Mouse (Mus musculus) layer of hippocampus, postnatal 10 days (tissue): ENCODE measurements around the gene Faim2. TPM values are rescaled to one million over a fixed set of nuclear protein-coding genes. Genes with fewer than 3 reads are reported as not detected.

Experiments
- DNase-seq, 2 experiments: peaks; one replicate each; pipeline ENCODE4 v3.0.0; 2021; ENCODE audit warnings: low spot score in 2 of 2
- total RNA-seq, 2 experiments: library from RNA; stranded (reverse); gene quantifications; 2 replicates each; pipeline ENCODE4 v1.2.3; 2021

Gene Faim2
- total RNA-seq, 2 experiments from 2014 or later = 98.1 to 101 TPM

- peak; percentile 87 to 92 for DNase-seq
Observed at GRCm38 (mm10) chr15:99469067-99469466, 58.9 kb downstream of the Faim2 start.

- DNase-seq = no peak
Observed at GRCm38 (mm10) chr15:99463194-99463593, 64.8 kb downstream of the Faim2 start.

- DNase-seq = peak; percentile 85 to 92
Observed at GRCm38 (mm10) chr15:99457606-99458401, 70.2 kb downstream of the Faim2 start, which contains the start of gene Nckap5l. Gene Nckap5l (minus strand): TSS chr15:99457748.

GRCm38 (mm10) chr15:99456963-99457605, 70.9 kb downstream of the Faim2 start:
- peak; percentile 67 to 76 for DNase-seq

DNA sequence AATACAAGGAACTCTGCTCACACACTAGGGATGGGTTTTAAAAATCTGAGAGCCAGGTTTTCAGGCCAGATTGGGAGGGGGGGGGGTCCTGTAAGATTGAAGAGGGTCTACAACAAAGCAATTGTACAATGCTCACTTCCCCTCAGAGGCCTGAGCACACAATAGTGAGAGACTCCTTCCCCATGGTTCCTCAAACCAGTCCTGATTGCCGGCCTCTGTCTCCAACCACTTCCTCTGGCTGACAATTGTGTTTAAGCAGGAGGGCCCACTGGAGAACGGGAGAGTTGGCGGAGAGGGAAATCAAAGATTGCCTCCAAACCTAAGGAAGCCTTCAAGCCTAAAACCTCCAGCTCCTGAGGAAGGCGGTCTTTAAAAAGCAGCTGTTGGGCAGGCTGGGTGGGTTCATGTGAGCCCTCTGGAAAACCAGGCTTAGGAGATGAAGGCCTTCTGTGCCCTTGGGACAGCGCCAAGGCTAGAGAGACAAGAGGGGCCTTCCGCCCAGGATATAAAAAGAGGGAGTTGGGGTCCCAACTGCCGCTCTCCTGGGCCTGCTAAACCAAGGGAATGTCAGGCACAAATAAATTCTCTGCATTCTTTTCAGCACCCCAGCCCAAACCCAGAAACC, 71.5 kb downstream of the Faim2 start:
- DNase-seq = peak in 1 of 2 experiments; percentile 38

DNA sequence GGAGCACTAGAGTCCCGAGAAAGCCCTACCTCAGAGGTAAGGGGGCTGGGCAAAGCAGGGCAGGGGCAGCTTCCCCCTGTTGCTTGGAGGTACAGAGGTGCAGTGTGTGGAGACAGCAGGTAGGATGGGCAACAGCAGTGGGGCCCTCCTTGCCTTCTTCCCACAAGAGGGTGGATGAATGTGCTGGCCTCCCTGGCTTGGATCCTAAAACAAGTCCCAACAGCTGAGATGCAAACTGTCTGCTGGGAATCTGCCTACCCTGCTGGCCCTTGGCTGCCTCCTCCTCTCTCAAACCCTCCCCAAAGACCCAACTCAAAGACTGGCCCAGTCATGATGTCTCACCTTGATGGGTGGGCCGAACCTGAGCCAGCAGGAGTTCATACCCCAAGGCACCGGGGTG, 72.5 kb downstream of the Faim2 start:
- DNase-seq = no peak

GRCm38 (mm10) chr15:99454585-99455279, 73.2 kb downstream of the Faim2 start:
- DNase-seq = no peak

DNA sequence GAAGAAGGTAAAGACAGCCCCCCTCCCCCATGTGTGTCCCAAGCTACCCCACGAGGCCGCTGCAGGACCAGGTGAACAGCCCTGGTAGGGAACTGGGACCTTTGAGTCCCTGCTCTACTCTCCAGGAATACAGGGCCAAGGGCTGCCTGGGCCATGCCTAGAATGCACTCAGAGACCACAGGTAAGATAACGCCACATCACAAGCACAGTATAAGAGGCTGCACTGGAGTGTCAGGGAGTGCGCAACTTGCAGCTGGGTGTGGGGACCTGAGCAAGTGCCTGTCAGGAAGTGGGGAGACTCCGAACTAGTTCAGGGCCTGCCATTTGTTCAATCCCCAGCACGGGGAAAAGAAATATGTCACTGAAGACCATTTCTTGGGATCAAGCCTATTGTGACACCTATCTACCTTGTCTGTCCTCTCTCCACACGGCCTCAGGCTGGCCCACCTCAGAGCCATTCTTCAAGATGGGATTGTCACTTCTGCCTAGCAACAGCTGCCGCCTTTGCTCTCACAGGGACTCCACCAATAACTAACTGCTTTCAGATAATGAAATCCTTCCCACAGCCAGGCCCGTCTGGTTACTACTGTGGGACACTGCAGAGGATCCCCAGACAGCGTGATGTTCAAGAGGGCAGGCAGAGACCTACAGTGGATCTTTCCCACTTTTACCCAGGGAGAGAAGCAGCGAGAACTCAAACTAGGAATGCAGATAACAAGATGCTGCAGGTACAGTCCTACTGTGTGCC, 74.6 kb downstream of the Faim2 start:
- no peak for DNase-seq

- no peak for DNase-seq
Observed at GRCm38 (mm10) chr15:99449751-99450280, 78.1 kb downstream of the Faim2 start.

GRCm38 (mm10) chr15:99449131-99449750, 78.7 kb downstream of the Faim2 start:
- peak; percentile 64 to 73 for DNase-seq

Other genes starting within 250 kb of the Faim2 start
- 100 to 1,000 TPM in 1 of 2 experiments, 10 to 100 TPM in 1; 85.8 to 105 TPM for gene Prpf40b, start 233.1 kb downstream of the Faim2 start, total RNA-seq
- 1 to 10 TPM; 2.0 to 2.1 TPM for gene Fam186b, start 232.3 kb downstream of the Faim2 start, total RNA-seq
- 10 to 100 TPM; 13.8 to 18.0 TPM for gene Fmnl3, start 157.7 kb downstream of the Faim2 start, total RNA-seq
- gene Tmbim6, start 135.3 kb downstream of the Faim2 start, total RNA-seq = 100 to 1,000 TPM; 356 to 357 TPM
- gene Nckap5l, start 70.4 kb downstream of the Faim2 start, total RNA-seq = 10 to 100 TPM; 32.5 to 38.1 TPM
- 1 to 10 TPM; 5.1 to 5.5 TPM for gene Bcdin3d, start 53.4 kb downstream of the Faim2 start, total RNA-seq
- not detected for gene Aqp2, start 50.9 kb upstream of the Faim2 start, total RNA-seq
- under 1 TPM; 0.32 to 0.62 TPM for gene Aqp5, start 62.6 kb upstream of the Faim2 start, total RNA-seq
- gene Aqp6, start 73.2 kb upstream of the Faim2 start, total RNA-seq = not detected
- gene Racgap1, start 123.5 kb upstream of the Faim2 start, total RNA-seq = 10 to 100 TPM; 13.6 TPM
- gene Asic1, start 142.2 kb upstream of the Faim2 start, total RNA-seq = 10 to 100 TPM; 50.7 to 54.6 TPM
- 10 to 100 TPM; 89.4 to 94.3 TPM for gene Smarcd1, start 174.0 kb upstream of the Faim2 start, total RNA-seq
- gene Gm17349, start 177.3 kb upstream of the Faim2 start, total RNA-seq = 1 to 10 TPM; 1.5 to 2.2 TPM
- gene Gpd1, start 189.3 kb upstream of the Faim2 start, total RNA-seq = 10 to 100 TPM; 35.3 to 39.3 TPM
- 100 to 1,000 TPM in 1 of 2 experiments, 10 to 100 TPM in 1; 97.4 to 107 TPM for gene Cox14, start 197.5 kb upstream of the Faim2 start, total RNA-seq
- gene Cers5, start 244.7 kb upstream of the Faim2 start, total RNA-seq = 10 to 100 TPM; 39.0 to 44.3 TPM